Mouse (Mus musculus): ENCODE measurements around the gene Rexo1. TPM values are rescaled to one million over a fixed set of nuclear protein-coding genes. Genes with fewer than 3 reads are reported as not detected.

Gene Rexo1
- polyA plus RNA-seq, 1 experiment from 2014 or later: 15.0 TPM

GRCm38 (mm10) chr10:80535071-80535470, 26.3 kb downstream of the Rexo1 start:
- Histone ChIP-seq H3K9me3 (replicated peaks; ENCODE audit: control insufficient read depth, low read length) (no peaks in the 10 kb centered on the region), H3K27me3 (ENCODE audit: control insufficient read depth, insufficient read depth, low read length) (peaks cover 20% of the 10 kb centered on the region), H3K4me3 (ENCODE audit: low read length) (no peak overlapping the region), H3K4me1 (ENCODE audit: control insufficient read depth, insufficient read depth, low read length) (peaks cover 9% of the 10 kb centered on the region; the same call in 1 of the 2 replicates), H3K4me2 (ENCODE audit: low read depth, low read length) (peak overlapping the region; percentile 41), H3K9ac (ENCODE audit: low read length) (no peak overlapping the region), H3K36me3 (ENCODE audit: control insufficient read depth, insufficient read depth) (no peaks in the 10 kb centered on the region), H3K27ac (ENCODE audit: low read length) (no peak overlapping the region)
- ATAC-seq (replicated peaks; ENCODE audit: extremely low read depth, insufficient read depth, low FRiP score): no peak
- WGBS: 12% methylated on average over 14 of the region's 14 CpGs

DNA sequence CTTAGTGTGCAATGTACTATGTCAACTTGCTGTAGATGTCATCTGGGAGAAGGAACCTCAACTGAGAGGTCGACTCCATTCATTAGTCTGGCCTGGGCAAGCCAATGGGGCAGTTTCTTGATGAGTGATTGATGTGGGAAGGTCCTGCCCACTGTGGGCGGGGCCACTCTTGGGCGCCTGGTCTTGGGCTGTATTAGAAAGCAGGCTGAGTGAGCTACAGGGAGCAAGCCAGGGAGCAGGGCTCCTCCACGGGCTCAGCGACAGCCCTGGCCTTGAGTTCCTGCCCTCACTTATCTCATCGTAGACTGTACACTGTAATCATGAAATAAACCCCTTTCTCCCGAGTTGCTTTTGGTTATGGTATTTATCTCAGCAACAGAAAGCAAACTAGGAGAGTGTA, 27.7 kb downstream of the Rexo1 start:
- H3K9ac ChIP-seq (ENCODE audit: low read length): no peak overlapping the region
- H3K27ac ChIP-seq (ENCODE audit: low read length): no peak overlapping the region
- 17% methylated on average over 7 of the region's 7 CpGs for WGBS
- H3K4me1 ChIP-seq (ENCODE audit: control insufficient read depth, insufficient read depth, low read length): peaks cover under 1% of the 10 kb centered on the region; the same call in 1 of the 2 replicates
- peaks cover 20% of the 10 kb centered on the region for H3K27me3 ChIP-seq (ENCODE audit: control insufficient read depth, insufficient read depth, low read length)
- no peaks in the 10 kb centered on the region for H3K36me3 ChIP-seq (ENCODE audit: control insufficient read depth, insufficient read depth)
- no peaks in the 10 kb centered on the region for H3K9me3 ChIP-seq (replicated peaks; ENCODE audit: control insufficient read depth, low read length)
- no peak overlapping the region for H3K4me3 ChIP-seq (ENCODE audit: low read length)
- no peak overlapping the region for H3K4me2 ChIP-seq (ENCODE audit: low read depth, low read length)
- no peak for ATAC-seq (replicated peaks; ENCODE audit: extremely low read depth, insufficient read depth, low FRiP score)

GRCm38 (mm10) chr10:80532783-80533182, 28.6 kb downstream of the Rexo1 start:
- Histone ChIP-seq H3K4me3 (ENCODE audit: low read length) (no peak overlapping the region), H3K4me1 (ENCODE audit: control insufficient read depth, insufficient read depth, low read length) (no peaks in the 10 kb centered on the region), H3K27ac (ENCODE audit: low read length) (no peak overlapping the region), H3K36me3 (ENCODE audit: control insufficient read depth, insufficient read depth) (no peaks in the 10 kb centered on the region), H3K27me3 (ENCODE audit: control insufficient read depth, insufficient read depth, low read length) (peaks cover 16% of the 10 kb centered on the region), H3K4me2 (ENCODE audit: low read depth, low read length) (no peak overlapping the region), H3K9ac (ENCODE audit: low read length) (no peak overlapping the region), H3K9me3 (replicated peaks; ENCODE audit: control insufficient read depth, low read length) (no peaks in the 10 kb centered on the region)
- no peak for ATAC-seq (replicated peaks; ENCODE audit: extremely low read depth, insufficient read depth, low FRiP score)
- WGBS: 85% methylated on average over 11 of the region's 11 CpGs

DNA sequence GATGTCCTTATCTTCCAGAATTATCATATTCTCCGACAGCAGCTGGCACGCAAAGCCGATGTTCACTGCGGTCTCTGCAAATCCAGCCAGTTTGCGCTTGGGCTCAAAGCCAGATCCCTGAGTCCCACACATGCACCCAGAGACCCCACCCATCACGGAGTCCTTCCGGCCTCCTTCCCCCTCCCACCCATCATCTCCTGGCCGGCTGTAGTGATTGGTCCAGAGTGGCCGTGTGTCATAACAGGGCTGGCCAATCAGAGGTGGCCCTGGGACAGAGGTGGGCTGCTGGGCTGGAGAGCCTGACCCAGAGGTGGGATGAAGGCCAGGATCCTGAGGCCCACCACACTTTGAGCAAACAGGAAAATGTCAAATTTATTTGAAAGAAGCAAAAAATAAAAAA, 35.2 kb downstream of the Rexo1 start:
- WGBS: 21% methylated on average over 9 of the region's 9 CpGs
- H3K4me1 ChIP-seq (ENCODE audit: control insufficient read depth, insufficient read depth, low read length): no peaks in the 10 kb centered on the region
- no peaks in the 10 kb centered on the region for H3K36me3 ChIP-seq (ENCODE audit: control insufficient read depth, insufficient read depth)
- H3K9me3 ChIP-seq (replicated peaks; ENCODE audit: control insufficient read depth, low read length): peaks cover 6% of the 10 kb centered on the region; the same call in 1 of the 2 replicates
- H3K4me3 ChIP-seq (ENCODE audit: low read length): no peak overlapping the region
- no peaks in the 10 kb centered on the region; the same call in none of the 2 replicates for H3K27me3 ChIP-seq (ENCODE audit: control insufficient read depth, insufficient read depth, low read length)
- no peak for ATAC-seq (replicated peaks; ENCODE audit: extremely low read depth, insufficient read depth, low FRiP score)
- H3K27ac ChIP-seq (ENCODE audit: low read length): no peak overlapping the region
- no peak overlapping the region for H3K4me2 ChIP-seq (ENCODE audit: low read depth, low read length)
- no peak overlapping the region for H3K9ac ChIP-seq (ENCODE audit: low read length)

DNA sequence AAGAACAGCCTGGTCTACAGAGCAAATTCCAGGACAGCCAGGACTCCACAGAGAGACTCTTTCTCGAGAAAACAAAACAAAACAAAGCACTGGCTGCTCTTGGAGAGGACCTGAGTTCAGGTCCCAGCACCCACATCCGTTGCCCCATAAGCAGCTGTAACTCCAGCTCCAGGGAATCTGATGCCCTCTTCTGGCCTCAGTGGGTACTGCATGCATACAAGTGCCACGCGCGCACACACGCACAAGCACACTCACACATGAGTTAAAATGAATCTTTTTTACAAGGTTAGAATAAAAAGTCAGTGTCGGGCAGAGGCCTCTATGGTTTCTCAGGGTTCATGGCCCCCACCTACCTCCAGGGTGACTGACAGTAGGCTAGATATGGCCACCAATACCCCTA, 38.1 kb downstream of the Rexo1 start:
- 95% methylated on average over 7 of the region's 7 CpGs for WGBS
- Histone ChIP-seq H3K4me2 (ENCODE audit: low read depth, low read length) (no peak overlapping the region), H3K36me3 (ENCODE audit: control insufficient read depth, insufficient read depth) (no peaks in the 10 kb centered on the region), H3K4me1 (ENCODE audit: control insufficient read depth, insufficient read depth, low read length) (no peaks in the 10 kb centered on the region), H3K27me3 (ENCODE audit: control insufficient read depth, insufficient read depth, low read length) (peaks cover under 1% of the 10 kb centered on the region), H3K4me3 (ENCODE audit: low read length) (no peak overlapping the region), H3K9ac (ENCODE audit: low read length) (no peak overlapping the region), H3K9me3 (replicated peaks; ENCODE audit: control insufficient read depth, low read length) (peaks cover 6% of the 10 kb centered on the region; the same call in 1 of the 2 replicates), H3K27ac (ENCODE audit: low read length) (no peak overlapping the region)
- ATAC-seq (replicated peaks; ENCODE audit: extremely low read depth, insufficient read depth, low FRiP score): no peak

GRCm38 (mm10) chr10:80519287-80519686, 42.1 kb downstream of the Rexo1 start:
- WGBS: 64% methylated on average over 2 of the region's 2 CpGs
- H3K4me1 ChIP-seq (ENCODE audit: control insufficient read depth, insufficient read depth, low read length): no peaks in the 10 kb centered on the region
- no peak overlapping the region for H3K4me2 ChIP-seq (ENCODE audit: low read depth, low read length)
- H3K27me3 ChIP-seq (ENCODE audit: control insufficient read depth, insufficient read depth, low read length): peaks cover 18% of the 10 kb centered on the region
- H3K36me3 ChIP-seq (ENCODE audit: control insufficient read depth, insufficient read depth): no peaks in the 10 kb centered on the region
- no peak overlapping the region for H3K9ac ChIP-seq (ENCODE audit: low read length)
- H3K9me3 ChIP-seq (replicated peaks; ENCODE audit: control insufficient read depth, low read length): peaks cover 6% of the 10 kb centered on the region; the same call in 1 of the 2 replicates
- ATAC-seq (replicated peaks; ENCODE audit: extremely low read depth, insufficient read depth, low FRiP score): no peak
- no peak overlapping the region for H3K4me3 ChIP-seq (ENCODE audit: low read length)
- no peak overlapping the region for H3K27ac ChIP-seq (ENCODE audit: low read length)

DNA sequence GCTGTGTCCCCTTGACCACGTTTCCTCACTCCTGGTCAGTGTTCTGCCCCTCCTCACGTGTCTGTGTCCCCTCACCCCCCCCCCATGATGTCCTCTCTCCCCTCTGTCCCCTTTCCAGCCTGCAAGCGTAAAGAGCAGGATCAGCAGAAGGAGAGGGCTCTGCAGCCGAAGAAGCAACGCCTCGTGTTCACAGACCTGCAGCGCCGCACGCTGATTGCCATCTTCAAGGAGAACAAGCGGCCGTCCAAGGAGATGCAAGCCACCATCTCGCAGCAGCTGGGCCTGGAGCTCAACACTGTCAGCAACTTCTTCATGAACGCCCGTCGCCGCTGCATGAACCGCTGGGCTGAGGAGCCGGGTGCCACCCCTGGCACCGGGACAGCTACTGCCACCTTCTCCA, 47.6 kb downstream of the Rexo1 start:
- peaks cover 42% of the 10 kb centered on the region for H3K27me3 ChIP-seq (ENCODE audit: control insufficient read depth, insufficient read depth, low read length)
- H3K36me3 ChIP-seq (ENCODE audit: control insufficient read depth, insufficient read depth): no peaks in the 10 kb centered on the region
- H3K4me2 ChIP-seq (ENCODE audit: low read depth, low read length): peak overlapping the region; percentile 1; the same call in 1 of the 2 replicates
- peak overlapping the region; percentile 8; the same call in 1 of the 2 replicates for H3K4me3 ChIP-seq (ENCODE audit: low read length)
- no peak for ATAC-seq (replicated peaks; ENCODE audit: extremely low read depth, insufficient read depth, low FRiP score)
- no peaks in the 10 kb centered on the region for H3K9me3 ChIP-seq (replicated peaks; ENCODE audit: control insufficient read depth, low read length)
- H3K9ac ChIP-seq (ENCODE audit: low read length): peak overlapping the region; percentile 38; the same call in 1 of the 2 replicates
- 5% methylated on average over 19 of the region's 19 CpGs for WGBS
- H3K27ac ChIP-seq (ENCODE audit: low read length): no peak overlapping the region
- peaks cover 5% of the 10 kb centered on the region; the same call in 1 of the 2 replicates for H3K4me1 ChIP-seq (ENCODE audit: control insufficient read depth, insufficient read depth, low read length)

- Histone ChIP-seq H3K27ac (ENCODE audit: low read length) (no peak overlapping the region), H3K4me3 (ENCODE audit: low read length) (no peak overlapping the region), H3K9me3 (replicated peaks; ENCODE audit: control insufficient read depth, low read length) (no peaks in the 10 kb centered on the region), H3K36me3 (ENCODE audit: control insufficient read depth, insufficient read depth) (no peaks in the 10 kb centered on the region), H3K4me1 (ENCODE audit: control insufficient read depth, insufficient read depth, low read length) (peaks cover 5% of the 10 kb centered on the region; the same call in 1 of the 2 replicates), H3K9ac (ENCODE audit: low read length) (no peak overlapping the region), H3K4me2 (ENCODE audit: low read depth, low read length) (no peak overlapping the region), H3K27me3 (ENCODE audit: control insufficient read depth, insufficient read depth, low read length) (peaks cover 53% of the 10 kb centered on the region)
- no peak for ATAC-seq (replicated peaks; ENCODE audit: extremely low read depth, insufficient read depth, low FRiP score)
- WGBS: 53% methylated on average over 10 of the region's 10 CpGs
Measured at GRCm38 (mm10) chr10:80510273-80510660, 51.1 kb downstream of the Rexo1 start.

GRCm38 (mm10) chr10:80509412-80510272, 51.7 kb downstream of the Rexo1 start:
- Histone ChIP-seq H3K36me3 (ENCODE audit: control insufficient read depth, insufficient read depth) (no peaks in the 10 kb centered on the region), H3K4me3 (ENCODE audit: low read length) (peak overlapping the region; percentile 58), H3K4me2 (ENCODE audit: low read depth, low read length) (peak overlapping the region; percentile 91), H3K9ac (ENCODE audit: low read length) (peak overlapping the region; percentile 77), H3K4me1 (ENCODE audit: control insufficient read depth, insufficient read depth, low read length) (peaks cover 5% of the 10 kb centered on the region; the same call in 1 of the 2 replicates), H3K9me3 (replicated peaks; ENCODE audit: control insufficient read depth, low read length) (no peaks in the 10 kb centered on the region), H3K27me3 (ENCODE audit: control insufficient read depth, insufficient read depth, low read length) (peaks cover 51% of the 10 kb centered on the region), H3K27ac (ENCODE audit: low read length) (no peak overlapping the region)
- 7% methylated on average over 20 of the region's 20 CpGs for WGBS
- peak; percentile 44; the same call in 1 of the 2 replicates for ATAC-seq (replicated peaks; ENCODE audit: extremely low read depth, insufficient read depth, low FRiP score)

Measured in heart, embryonic 16.5 days (tissue).